Mouse (Mus musculus): ENCODE results near the gene H2-Q7. TPM values are rescaled to one million over a fixed set of nuclear protein-coding genes. Genes with fewer than 3 reads are reported as not detected.

H2-Q7 gene
- 3.9 and 4.6 TPM in 2 replicates for polyA plus RNA-seq (2015; fragmentation: Nextera tagmentation; extraction: Ambion mirVana)

GRCm38 (mm10) chr17:35438885-35439284, at the start of gene H2-Q7:
H2-Q7 (plus strand) TSS chr17:35439155.

DNA sequence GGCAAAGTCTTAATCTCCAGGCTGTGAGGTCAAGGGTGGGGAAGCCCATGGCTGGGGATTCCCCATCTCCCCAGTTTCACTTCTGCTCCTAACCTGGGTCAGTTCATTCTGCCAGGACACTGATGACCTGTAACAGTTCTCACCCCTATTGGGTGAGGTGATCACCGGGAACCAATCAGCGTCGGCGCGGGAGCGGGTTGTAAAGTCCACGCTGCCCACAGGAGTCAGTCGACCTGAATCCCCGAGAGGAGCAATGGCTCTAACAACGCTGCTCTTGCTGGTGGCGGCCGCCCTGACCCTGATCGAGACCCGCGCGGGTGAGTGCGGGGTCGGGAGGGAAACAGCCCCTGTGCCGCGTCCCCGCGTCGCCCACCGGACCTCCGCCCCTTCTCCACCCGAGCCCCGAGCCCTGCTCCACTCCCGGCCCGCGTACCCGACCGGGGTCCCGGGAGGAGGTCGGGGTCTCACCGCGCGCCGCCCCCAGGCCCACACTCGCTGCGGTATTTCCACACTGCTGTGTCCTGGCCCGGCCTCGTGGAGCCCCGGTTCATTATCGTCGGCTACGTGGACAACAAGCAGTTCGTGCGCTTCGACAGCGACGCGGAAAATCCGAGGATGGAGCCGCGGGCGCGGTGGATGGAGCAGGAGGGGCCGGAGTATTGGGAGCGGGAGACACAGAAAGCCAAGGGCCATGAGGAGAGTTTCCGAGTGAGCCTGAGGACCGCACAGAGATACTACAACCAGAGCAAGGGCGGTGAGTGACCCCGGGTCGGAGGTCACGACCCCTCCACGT, 14.1 kb upstream of the H2-Q7 start, which contains the start of gene H2-Q6:
H2-Q6 (plus strand) TSS at position 227 of the 793 bp plus-strand sequence.

DNA sequence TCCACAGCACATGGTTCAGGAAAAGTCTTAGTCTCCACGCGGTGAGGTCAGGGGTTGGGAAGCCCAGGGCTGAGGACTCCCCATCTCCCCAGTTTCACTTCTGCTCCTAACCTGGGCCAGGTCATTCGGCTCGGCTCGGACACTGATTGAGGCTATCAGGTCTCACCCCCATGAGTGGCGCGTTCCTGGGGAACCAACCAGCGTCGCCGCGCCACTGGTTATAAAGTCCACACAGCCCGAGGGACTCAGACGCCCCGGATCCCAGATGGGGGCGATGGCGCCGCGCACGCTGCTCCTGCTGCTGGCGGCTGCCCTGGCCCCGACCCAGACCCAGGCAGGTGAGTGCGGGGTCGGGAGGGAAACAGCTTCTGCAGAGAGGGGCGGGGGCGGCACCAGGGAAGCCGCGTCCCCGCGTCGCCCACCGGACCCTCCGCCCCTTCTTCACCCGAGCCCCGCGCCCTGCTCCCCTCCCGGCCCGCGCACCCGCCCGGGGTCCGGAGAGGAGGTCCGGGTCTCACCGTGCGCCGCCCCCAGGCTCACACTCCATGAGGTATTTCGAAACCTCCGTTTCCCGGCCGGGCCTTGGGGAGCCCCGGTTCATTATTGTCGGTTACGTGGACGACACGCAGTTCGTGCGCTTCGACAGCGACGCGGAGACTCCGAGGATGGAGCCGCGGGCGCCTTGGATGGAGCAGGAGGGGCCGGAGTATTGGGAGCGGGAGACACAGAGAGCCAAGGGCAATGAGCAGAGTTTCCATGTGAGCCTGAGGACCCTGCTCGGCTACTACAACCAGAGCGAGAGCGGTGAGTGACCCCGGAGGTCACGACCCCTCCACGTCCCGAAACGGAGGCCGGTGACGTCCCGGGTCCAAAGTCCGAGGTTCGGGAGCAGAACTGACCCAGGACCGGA, 31.1 kb downstream of the H2-Q7 start, which contains the start of gene H2-Q10:
H2-Q10 (plus strand) TSS at position 248 of the 910 bp plus-strand sequence.

Other genes starting within 250 kb of the H2-Q7 start
- gene Ltb, start 244.7 kb upstream of the H2-Q7 start, polyA plus RNA-seq (2015; fragmentation: Nextera tagmentation; extraction: Ambion mirVana): 24.4 and 36.4 TPM in 2 replicates
- gene Tnf, start 237.1 kb upstream of the H2-Q7 start, polyA plus RNA-seq (2015; fragmentation: Nextera tagmentation; extraction: Ambion mirVana): 1.7 and 2.2 TPM in 2 replicates
- gene Lta, start 233.8 kb upstream of the H2-Q7 start, polyA plus RNA-seq (2015; fragmentation: Nextera tagmentation; extraction: Ambion mirVana): 0.17 and 0.79 TPM in 2 replicates
- 0.82 and 2.5 TPM in 2 replicates for gene Gm16181, start 218.3 kb upstream of the H2-Q7 start, polyA plus RNA-seq (2015; fragmentation: Nextera tagmentation; extraction: Ambion mirVana)
- gene Atp6v1g2, start 205.5 kb upstream of the H2-Q7 start, polyA plus RNA-seq (2015; fragmentation: Nextera tagmentation; extraction: Ambion mirVana): 2.3 and 2.4 TPM in 2 replicates
- 7.3 and 8.5 TPM in 2 replicates for gene Nfkbil1, start 203.4 kb upstream of the H2-Q7 start, polyA plus RNA-seq (2015; fragmentation: Nextera tagmentation; extraction: Ambion mirVana)
- gene Ddx39b, start 197.4 kb upstream of the H2-Q7 start, polyA plus RNA-seq (2015; fragmentation: Nextera tagmentation; extraction: Ambion mirVana): 195 TPM in 2 replicates
- 356 and 410 TPM in 2 replicates for gene H2-D1, start 176.4 kb upstream of the H2-Q7 start, polyA plus RNA-seq (2015; fragmentation: Nextera tagmentation; extraction: Ambion mirVana)
- gene H2-Q1, start 118.8 kb upstream of the H2-Q7 start, polyA plus RNA-seq (2015; fragmentation: Nextera tagmentation; extraction: Ambion mirVana): 0.05 TPM in 1 of 2 replicates, not detected in the other
- 0.10 and 0.35 TPM in 2 replicates for gene H2-Q2, start 96.9 kb upstream of the H2-Q7 start, polyA plus RNA-seq (2015; fragmentation: Nextera tagmentation; extraction: Ambion mirVana)
- 5.0 and 6.1 TPM in 2 replicates for gene H2-Q4, start 59.5 kb upstream of the H2-Q7 start, polyA plus RNA-seq (2015; fragmentation: Nextera tagmentation; extraction: Ambion mirVana)
- 2.0 and 2.4 TPM in 2 replicates for gene H2-Q6, start 14.3 kb upstream of the H2-Q7 start, polyA plus RNA-seq (2015; fragmentation: Nextera tagmentation; extraction: Ambion mirVana)
- 12.6 and 15.2 TPM in 2 replicates for gene H2-Q10, start 30.9 kb downstream of the H2-Q7 start, polyA plus RNA-seq (2015; fragmentation: Nextera tagmentation; extraction: Ambion mirVana)
- 0.10 and 0.12 TPM in 2 replicates for gene Pou5f1, start 66.9 kb downstream of the H2-Q7 start, polyA plus RNA-seq (2015; fragmentation: Nextera tagmentation; extraction: Ambion mirVana)
- 46.3 and 52.7 TPM in 2 replicates for gene Tcf19, start 77.7 kb downstream of the H2-Q7 start, polyA plus RNA-seq (2015; fragmentation: Nextera tagmentation; extraction: Ambion mirVana)
- gene Cchcr1, start 77.9 kb downstream of the H2-Q7 start, polyA plus RNA-seq (2015; fragmentation: Nextera tagmentation; extraction: Ambion mirVana): 9.7 and 11.4 TPM in 2 replicates
- gene Psors1c2, start 94.0 kb downstream of the H2-Q7 start, polyA plus RNA-seq (2015; fragmentation: Nextera tagmentation; extraction: Ambion mirVana): 0.16 TPM in 1 of 2 replicates, not detected in the other
- gene Cdsn, start 113.0 kb downstream of the H2-Q7 start, polyA plus RNA-seq (2015; fragmentation: Nextera tagmentation; extraction: Ambion mirVana): 0.05 and 0.07 TPM in 2 replicates
- gene 2300002M23Rik, start 128.3 kb downstream of the H2-Q7 start, polyA plus RNA-seq (2015; fragmentation: Nextera tagmentation; extraction: Ambion mirVana): not detected in 2 replicates
- not detected in 2 replicates for gene Sfta2, start 162.4 kb downstream of the H2-Q7 start, polyA plus RNA-seq (2015; fragmentation: Nextera tagmentation; extraction: Ambion mirVana)
- not detected in 2 replicates for gene Gm9573, start 187.5 kb downstream of the H2-Q7 start, polyA plus RNA-seq (2015; fragmentation: Nextera tagmentation; extraction: Ambion mirVana)
- 0.07 and 0.12 TPM in 2 replicates for gene Mucl3, start 204.5 kb downstream of the H2-Q7 start, polyA plus RNA-seq (2015; fragmentation: Nextera tagmentation; extraction: Ambion mirVana)
- 7.5 and 7.6 TPM in 2 replicates for gene Vars2, start 228.4 kb downstream of the H2-Q7 start, polyA plus RNA-seq (2015; fragmentation: Nextera tagmentation; extraction: Ambion mirVana)
- 23.5 and 25.8 TPM in 2 replicates for gene Gtf2h4, start 234.6 kb downstream of the H2-Q7 start, polyA plus RNA-seq (2015; fragmentation: Nextera tagmentation; extraction: Ambion mirVana)